Mouse (Mus musculus): ENCODE data around the gene Tecpr1. TPM values are rescaled to one million over a fixed set of nuclear protein-coding genes. Genes with fewer than 3 reads are reported as not detected.

Tecpr1 gene
- 35.0 and 35.3 TPM in 2 replicates for polyA plus RNA-seq (2012; rRNA removed)

- peak; percentile 87 for DNase-seq (ENCODE audit: low spot score)
These were observed at the start of gene Tecpr1 for GRCm38 (mm10) chr5:144223503-144223862. Gene Tecpr1, minus strand, starts transcription at chr5:144223615.

GRCm38 (mm10) chr5:144271772-144272171, 48.4 kb upstream of the Tecpr1 start:
- DNase-seq (ENCODE audit: low spot score), result no peak

- DNase-seq (ENCODE audit: low spot score), result no peak
These were observed 47.7 kb upstream of the Tecpr1 start for GRCm38 (mm10) chr5:144271118-144271517.

GRCm38 (mm10) chr5:144270420-144270819, 47.0 kb upstream of the Tecpr1 start:
- DNase-seq (ENCODE audit: low spot score), result no peak

- DNase-seq (ENCODE audit: low spot score), result no peak
These were observed 46.5 kb upstream of the Tecpr1 start for GRCm38 (mm10) chr5:144269926-144270325.

GRCm38 (mm10) chr5:144267535-144268241, 44.3 kb upstream of the Tecpr1 start:
- no peak for DNase-seq (ENCODE audit: low spot score)

GRCm38 (mm10) chr5:144263496-144263895, 40.1 kb upstream of the Tecpr1 start:
- no peak for DNase-seq (ENCODE audit: low spot score)

- DNase-seq (ENCODE audit: low spot score), result no peak
These were observed 39.7 kb upstream of the Tecpr1 start for GRCm38 (mm10) chr5:144263082-144263481.

- no peak for DNase-seq (ENCODE audit: low spot score)
These were observed 38.4 kb upstream of the Tecpr1 start for GRCm38 (mm10) chr5:144261829-144262228.

- DNase-seq (ENCODE audit: low spot score), result no peak
These were observed 37.9 kb upstream of the Tecpr1 start for GRCm38 (mm10) chr5:144261309-144261708.

- no peak for DNase-seq (ENCODE audit: low spot score)
These were observed 37.0 kb upstream of the Tecpr1 start for GRCm38 (mm10) chr5:144260464-144260863.

GRCm38 (mm10) chr5:144259228-144259627, 35.8 kb upstream of the Tecpr1 start:
- DNase-seq (ENCODE audit: low spot score), result no peak

- no peak for DNase-seq (ENCODE audit: low spot score)
These were observed 35.3 kb upstream of the Tecpr1 start for GRCm38 (mm10) chr5:144258687-144259086.

- DNase-seq (ENCODE audit: low spot score), result no peak
These were observed 34.8 kb upstream of the Tecpr1 start for GRCm38 (mm10) chr5:144258131-144258611.

- DNase-seq (ENCODE audit: low spot score), result no peak
These were observed 34.2 kb upstream of the Tecpr1 start for GRCm38 (mm10) chr5:144257451-144258110.

- no peak for DNase-seq (ENCODE audit: low spot score)
These were observed 33.5 kb upstream of the Tecpr1 start for GRCm38 (mm10) chr5:144256888-144257287.

GRCm38 (mm10) chr5:144256541-144256870, 33.1 kb upstream of the Tecpr1 start:
- DNase-seq (ENCODE audit: low spot score), result no peak

GRCm38 (mm10) chr5:144255632-144256540, 32.5 kb upstream of the Tecpr1 start:
- DNase-seq (ENCODE audit: low spot score), result peak; percentile 58

GRCm38 (mm10) chr5:144254811-144255631, 31.6 kb upstream of the Tecpr1 start:
- DNase-seq (ENCODE audit: low spot score), result peak; percentile 78

GRCm38 (mm10) chr5:144254122-144254810, 30.9 kb upstream of the Tecpr1 start:
- DNase-seq (ENCODE audit: low spot score), result no peak

GRCm38 (mm10) chr5:144253212-144253611, 29.8 kb upstream of the Tecpr1 start:
- no peak for DNase-seq (ENCODE audit: low spot score)
